Mouse (Mus musculus): Measurements from ENCODE around the gene Olfr1232.

Olfr1232 gene

GRCm38 (mm10) chr2:89329575-89329974 lies at the start of gene Olfr1232:
Olfr1232 (minus strand) TSS chr2:89329675.
- DNase-seq: no peak

GRCm38 (mm10) chr2:89364765-89365164 lies 35.3 kb upstream of the Olfr1232 start, which contains the start of gene Olfr1234:
Olfr1234 (minus strand) TSS chr2:89364865.
- DNase-seq: no peak

- no peak for DNase-seq
Measured at GRCm38 (mm10) chr2:89342298-89342697, 12.8 kb upstream of the Olfr1232 start, which contains the start of gene Olfr1233. Olfr1233 (minus strand) TSS chr2:89342398.

GRCm38 (mm10) chr2:89306974-89307373 lies 22.5 kb downstream of the Olfr1232 start, which contains the start of gene Olfr1231:
Olfr1231 (minus strand) TSS chr2:89307074.
- no peak for DNase-seq

- no peak for DNase-seq
Measured at GRCm38 (mm10) chr2:89297168-89297567, 32.3 kb downstream of the Olfr1232 start, which contains the start of gene Olfr1230. Olfr1230 (minus strand) TSS chr2:89297268.

GRCm38 (mm10) chr2:89287914-89288313 lies 41.6 kb downstream of the Olfr1232 start, which contains the start of gene Olfr1229:
Olfr1229 (minus strand) TSS chr2:89288014.
- DNase-seq: no peak

All from lung, postnatal 4 days (tissue).